ENCODE assay signal across 8 mouse cellular contexts in the genomic region with DNA sequence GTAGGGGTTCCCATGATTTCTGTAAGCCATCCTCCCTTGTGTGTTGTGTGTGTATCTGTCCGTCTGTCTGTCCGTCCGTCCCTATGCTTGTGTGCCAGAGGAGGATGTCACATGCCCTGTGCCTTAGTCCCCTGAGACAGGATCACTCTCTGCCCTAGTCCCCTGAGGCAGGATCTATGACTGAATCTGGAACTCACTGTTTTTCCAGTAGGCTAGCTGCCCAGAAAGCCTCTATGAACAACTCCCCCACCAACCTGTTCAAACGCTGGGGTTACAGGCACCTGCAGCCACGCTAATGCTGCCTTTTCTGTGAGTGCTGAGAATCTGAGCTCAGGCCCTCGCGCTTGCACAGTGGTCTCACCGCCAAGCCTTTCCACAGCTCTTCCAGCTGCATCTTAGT.
DNase-seq lines count a peak whose midpoint lies in the region; ATAC-seq and TF ChIP-seq lines count a peak whose summit lies in the region.

No protein-coding gene starts in this region.

- H3K36me3 ChIP-seq in hindbrain, embryonic 10.5 days, result 0 out of 2 replicates have a peak, but pooled peaks cover 5% of the 10 kb centered on the region
- no peaks in the 10 kb centered on the region for H3K36me3 ChIP-seq in hindbrain, embryonic 11.5 days (ENCODE audit: control insufficient read depth, insufficient read depth, low read length)
- H3K36me3 ChIP-seq in spleen, adult 2 months (ENCODE audit: control insufficient read depth, insufficient read depth, low read length), result no peaks in the 10 kb centered on the region
- no peaks in the 10 kb centered on the region; the same call in 1 of the 2 replicates for H3K36me3 ChIP-seq in liver, embryonic 11.5 days (ENCODE audit: control insufficient read depth, insufficient read depth, low read length)

- ATAC-seq in hindbrain, embryonic 11.5 days (ENCODE audit: low FRiP score), result no peak
- ATAC-seq in liver, embryonic 11.5 days (replicated peaks; ENCODE audit: low FRiP score), result no peak
- ATAC-seq in activated CD4-positive, CD25-positive, alpha-beta regulatory T cell, adult 4 months, result no peak

- H3K27ac ChIP-seq in hindbrain, embryonic 10.5 days, result peak overlapping the region; percentile 60
- no peak overlapping the region for H3K27ac ChIP-seq in hindbrain, embryonic 11.5 days (ENCODE audit: low read depth, low read length)
- H3K27ac ChIP-seq in spleen, adult 2 months (ENCODE audit: insufficient read depth, low read length), result peak overlapping the region; percentile 28; the same call in 1 of the 2 replicates
- H3K27ac ChIP-seq in liver, embryonic 11.5 days (ENCODE audit: low read depth, low read length), result peak overlapping the region; percentile 46; the same call in 1 of the 2 replicates

- H3K27me3 ChIP-seq in hindbrain, embryonic 10.5 days (ENCODE audit: insufficient read depth, poor library complexity, severe bottlenecking), result no peaks in the 10 kb centered on the region
- no peaks in the 10 kb centered on the region for H3K27me3 ChIP-seq in hindbrain, embryonic 11.5 days (ENCODE audit: control insufficient read depth, insufficient read depth, low read length)
- no peaks in the 10 kb centered on the region for H3K27me3 ChIP-seq in spleen, adult 2 months (ENCODE audit: control insufficient read depth, insufficient read depth, low read length)
- no peaks in the 10 kb centered on the region for H3K27me3 ChIP-seq in liver, embryonic 11.5 days (replicated peaks; ENCODE audit: control insufficient read depth, insufficient read depth, low read length)

- TF ChIP-seq POLR2A in spleen, adult 2 months (IDR thresholded peaks at IDR 0.05; ENCODE audit: low read depth, low read length), result no peak

- H3K4me1 ChIP-seq in hindbrain, embryonic 10.5 days (replicated peaks), result peaks cover 42% of the 10 kb centered on the region
- H3K4me1 ChIP-seq in hindbrain, embryonic 11.5 days (replicated peaks; ENCODE audit: control insufficient read depth, insufficient read depth, low read length), result no peaks in the 10 kb centered on the region; the same call in 1 of the 2 replicates
- no peaks in the 10 kb centered on the region for H3K4me1 ChIP-seq in spleen, adult 2 months (ENCODE audit: control insufficient read depth, insufficient read depth, insufficient read length)
- peaks cover 30% of the 10 kb centered on the region for H3K4me1 ChIP-seq in liver, embryonic 11.5 days (replicated peaks; ENCODE audit: control insufficient read depth, insufficient read depth, low read length)

- WGBS in hindbrain, embryonic 10.5 days, result 72% methylated on average over 8 of the region's 8 CpGs
- WGBS in hindbrain, embryonic 11.5 days, result 73% methylated on average over 8 of the region's 8 CpGs
- WGBS in spleen, adult 2 months, result 92% methylated on average over 8 of the region's 8 CpGs
- 85% methylated on average over 8 of the region's 8 CpGs for WGBS in liver, embryonic 11.5 days

- DNase-seq in hindbrain, embryonic 10.5 days (ENCODE audit: low spot score), result no peak
- DNase-seq in hindbrain, embryonic 11.5 days (ENCODE audit: low spot score), result no peak
- DNase-seq in spleen, adult 2 months (ENCODE audit: low read depth in 1 of 2, low spot score in 2 of 2), result no peak
- no peak for DNase-seq in spleen, postnatal 14 days (ENCODE audit: low spot score in 2 of 2)
- DNase-seq in liver, embryonic 11.5 days (ENCODE audit: low spot score), result no peak
- no peak for DNase-seq in right cerebral cortex, postnatal 10 days (ENCODE audit: low spot score in 2 of 2)
- no peak for DNase-seq in cerebellum, postnatal 14 days

- H3K9me3 ChIP-seq in hindbrain, embryonic 10.5 days, result no peaks in the 10 kb centered on the region
- H3K9me3 ChIP-seq in hindbrain, embryonic 11.5 days (ENCODE audit: control insufficient read depth, low read length), result no peaks in the 10 kb centered on the region
- no peaks in the 10 kb centered on the region for H3K9me3 ChIP-seq in liver, embryonic 11.5 days (ENCODE audit: control insufficient read depth, low read length)

- H3K4me2 ChIP-seq in hindbrain, embryonic 11.5 days (replicated peaks; ENCODE audit: low read depth, low read length), result no peak overlapping the region
- no peak overlapping the region for H3K4me2 ChIP-seq in liver, embryonic 11.5 days

- no peak for TF ChIP-seq CTCF in spleen, adult 2 months (IDR thresholded peaks at IDR 0.05; ENCODE audit: extremely low read depth, insufficient read depth, insufficient read length, insufficient replicate concordance)

- H3K9ac ChIP-seq in hindbrain, embryonic 11.5 days (ENCODE audit: low read depth, low read length), result no peak overlapping the region
- H3K9ac ChIP-seq in liver, embryonic 11.5 days (ENCODE audit: low read depth, low read length), result 0 out of 2 replicates have a peak overlapping the region, but pooled peaks have one; percentile 9

- H3K4me3 ChIP-seq in hindbrain, embryonic 10.5 days, result no peak overlapping the region
- H3K4me3 ChIP-seq in hindbrain, embryonic 11.5 days (ENCODE audit: low read depth, low read length), result no peak overlapping the region
- H3K4me3 ChIP-seq in spleen, adult 2 months (ENCODE audit: extremely low read depth, insufficient read depth, insufficient read length), result no peak overlapping the region
- H3K4me3 ChIP-seq in liver, embryonic 11.5 days (ENCODE audit: low read depth, low read length), result no peak overlapping the region
